Mouse (Mus musculus) cerebellum, adult (tissue): ENCODE measurements around the gene Mvk.

ENCODE experiments used
- ATAC-seq: cut with Nextera tagmentation; 2 replicates; pipeline ENCODE4 v1.9.2; 2017; ENCODE audit warnings: mild to moderate bottlenecking, moderate library complexity, mixed read lengths; ENCODE audit not compliant: insufficient number of reproducible peaks, low FRiP score, low TSS enrichment

Gene Mvk

DNA sequence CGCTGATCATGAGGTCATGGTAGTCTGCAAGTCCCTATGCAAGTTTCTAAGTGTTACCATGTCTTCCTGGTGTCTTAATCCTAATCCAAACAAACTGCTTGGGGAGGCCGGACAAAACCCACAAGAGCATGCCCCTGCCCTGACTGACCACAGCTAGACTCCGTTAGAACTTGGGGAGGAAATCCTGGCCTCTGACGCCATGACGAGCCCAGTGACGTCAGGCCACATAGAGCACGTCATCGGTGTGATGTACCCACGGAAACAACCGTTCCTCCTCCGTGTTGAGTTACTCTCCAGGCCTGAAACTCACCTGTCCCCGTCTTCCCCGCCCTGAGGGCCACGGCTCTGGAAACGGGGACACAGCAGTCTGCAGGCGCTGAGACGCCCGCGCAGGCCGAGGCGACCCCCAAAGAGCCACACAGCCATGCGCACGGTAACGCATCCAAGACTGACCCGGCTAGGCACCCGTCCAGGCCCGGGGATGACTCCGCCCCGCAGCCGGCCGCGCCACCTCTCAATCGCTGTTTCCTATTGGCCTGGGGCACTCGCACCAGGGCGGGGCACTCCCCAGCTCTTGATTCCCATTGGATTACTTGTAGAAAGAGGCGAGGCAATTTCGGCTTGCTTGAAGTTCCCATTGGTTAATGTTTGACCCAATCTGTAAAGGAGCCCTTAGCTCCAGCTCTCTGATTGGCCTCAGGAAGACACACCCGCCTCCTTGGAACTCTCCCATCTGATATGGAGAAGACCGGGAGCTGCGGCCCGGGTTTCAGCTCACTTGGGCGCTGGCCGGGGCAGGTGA, at the start of gene Mvk, which contains the start of gene Mmab:
Gene Mvk (plus strand): TSS at position 704 of the 802 bp plus-strand sequence.
Gene Mmab (minus strand): TSS at position 495 of the 802 bp plus-strand sequence.
- ATAC-seq = peak; percentile 99

GRCm38 (mm10) chr5:114406592-114406991, 37.5 kb upstream of the Mvk start:
- ATAC-seq = no peak

- ATAC-seq = peak; percentile 49; the same call in 1 of the 2 replicates
These were observed 36.8 kb upstream of the Mvk start for GRCm38 (mm10) chr5:114407269-114407668.

- no peak for ATAC-seq
These were observed 36.3 kb upstream of the Mvk start for GRCm38 (mm10) chr5:114407810-114408209.

GRCm38 (mm10) chr5:114408846-114409245, 35.2 kb upstream of the Mvk start:
- no peak for ATAC-seq

DNA sequence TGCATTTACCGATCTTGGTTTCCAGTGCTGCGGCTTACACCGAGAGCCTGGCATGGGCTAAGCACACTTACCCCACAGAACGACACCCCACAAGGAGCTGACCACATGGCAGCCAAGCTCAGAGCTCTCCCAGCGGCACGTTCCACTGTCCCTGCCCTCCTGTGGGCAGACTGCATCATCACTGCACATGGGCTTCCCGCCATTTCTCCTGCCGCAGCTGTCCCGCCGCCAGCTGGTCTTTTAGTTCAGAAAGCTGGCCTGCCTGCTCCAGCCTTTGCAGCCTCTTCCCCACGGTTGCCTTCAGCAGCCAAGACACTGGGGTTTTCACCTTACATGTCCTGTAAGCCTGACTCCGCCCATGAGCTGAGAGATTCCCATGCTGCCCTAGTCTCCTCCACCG, 33.6 kb upstream of the Mvk start:
- no peak for ATAC-seq

- ATAC-seq = no peak
These were observed 31.6 kb upstream of the Mvk start for GRCm38 (mm10) chr5:114412361-114412998.

- ATAC-seq = no peak
These were observed 30.9 kb upstream of the Mvk start for GRCm38 (mm10) chr5:114413067-114413735.

DNA sequence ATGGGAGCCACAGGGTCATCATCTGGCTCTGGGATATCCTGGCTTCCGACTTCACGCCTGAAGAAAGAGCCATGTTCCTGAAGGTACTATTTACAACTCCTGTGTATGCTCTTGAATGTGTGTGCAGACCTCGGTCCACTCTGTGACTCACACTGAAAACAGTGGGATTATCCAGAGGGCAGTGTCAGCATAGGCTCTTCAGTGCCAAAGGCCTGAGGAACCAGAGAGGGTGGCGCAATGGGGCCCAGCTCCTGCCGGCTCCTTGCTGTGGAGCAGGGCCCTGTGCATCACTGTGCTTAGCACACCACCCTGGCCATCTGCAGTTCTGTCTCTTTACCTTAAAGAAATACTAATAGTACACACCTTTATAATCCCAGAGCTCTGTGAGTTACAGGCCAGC, 28.5 kb upstream of the Mvk start:
- no peak for ATAC-seq

- no peak for ATAC-seq
These were observed 27.2 kb upstream of the Mvk start for GRCm38 (mm10) chr5:114416855-114417254.

- no peak for ATAC-seq
These were observed 25.5 kb upstream of the Mvk start for GRCm38 (mm10) chr5:114418541-114418940.

GRCm38 (mm10) chr5:114421561-114422298, 22.3 kb upstream of the Mvk start:
- no peak for ATAC-seq

DNA sequence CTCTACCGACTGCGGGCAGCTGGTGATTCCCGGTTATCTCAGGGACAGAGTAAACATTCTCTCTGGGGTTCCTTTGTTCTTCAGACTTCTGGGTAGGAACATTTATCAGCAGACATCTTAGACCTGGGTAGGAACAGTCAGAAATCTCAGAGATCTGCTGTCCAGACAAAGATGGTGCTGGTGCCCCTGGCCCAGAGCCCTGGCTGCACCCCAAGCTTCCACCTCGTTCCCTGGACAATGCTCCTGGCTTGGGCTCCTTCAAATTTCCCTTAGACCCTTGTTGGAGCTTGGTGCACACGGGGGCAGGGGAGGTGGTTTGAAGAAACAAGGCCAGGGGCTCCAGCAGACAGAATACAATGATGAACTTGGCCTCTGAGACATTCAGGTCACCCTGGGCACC, 21.5 kb upstream of the Mvk start:
- ATAC-seq = no peak

DNA sequence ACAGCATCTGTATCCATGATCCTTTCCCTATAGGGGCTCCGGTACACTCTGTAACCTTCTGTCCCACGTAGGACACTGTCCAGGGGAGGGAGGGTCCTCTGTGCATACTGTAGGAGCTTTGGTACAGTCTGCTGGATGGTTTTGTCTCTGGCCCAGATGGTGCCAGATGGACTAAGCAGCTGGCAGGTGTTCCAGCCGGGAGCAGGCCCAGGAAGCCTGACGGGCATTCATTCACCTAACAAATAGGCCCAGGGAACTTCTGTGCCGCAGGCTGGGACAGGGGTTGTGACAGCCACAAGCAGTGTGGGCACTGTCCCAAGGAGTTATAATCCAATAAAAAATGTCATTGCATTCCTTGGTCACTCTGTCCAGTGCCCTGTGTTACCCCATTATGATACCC, 20.1 kb upstream of the Mvk start:
- ATAC-seq = no peak

DNA sequence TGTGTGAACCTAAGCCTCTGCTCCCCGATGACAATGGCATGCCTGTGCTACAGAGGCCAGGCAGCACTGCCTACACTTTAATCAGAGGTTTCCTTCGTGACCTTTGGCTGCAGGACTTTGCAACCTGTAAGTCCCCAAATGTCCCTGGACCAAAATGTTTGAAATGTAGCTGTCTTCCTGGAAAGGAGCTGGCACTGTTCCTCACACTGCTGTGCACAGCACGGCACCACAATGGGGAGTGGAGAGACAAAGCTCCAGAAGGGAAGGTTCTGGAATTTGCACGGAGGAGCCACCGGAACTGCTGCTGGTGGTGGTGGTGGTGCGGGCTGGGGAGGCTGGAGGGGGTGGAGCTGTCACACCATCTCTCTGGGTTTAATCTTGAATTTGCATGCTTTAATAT, 17.3 kb upstream of the Mvk start:
- ATAC-seq = no peak

DNA sequence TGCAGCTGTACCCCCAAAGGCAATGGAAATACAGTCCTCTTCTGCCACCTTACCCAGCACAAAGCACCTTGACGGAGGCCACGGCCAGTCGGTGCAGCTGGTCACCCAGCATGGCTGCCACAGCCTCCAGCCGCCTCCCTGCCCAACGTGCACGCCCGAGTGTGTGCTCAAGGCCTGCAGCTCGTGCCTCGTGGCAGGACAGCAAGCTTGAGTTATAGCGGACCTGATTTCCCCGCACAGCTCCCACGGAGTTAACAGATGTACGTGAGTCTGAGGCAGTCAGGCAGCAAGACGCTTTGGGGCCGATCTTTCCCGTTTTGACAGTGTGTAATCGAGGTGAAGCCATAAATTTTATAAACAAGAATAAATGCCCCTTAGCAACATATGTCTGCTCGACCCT, 15.4 kb upstream of the Mvk start:
- no peak for ATAC-seq

GRCm38 (mm10) chr5:114429781-114430180, 14.3 kb upstream of the Mvk start:
- ATAC-seq = no peak

GRCm38 (mm10) chr5:114434359-114434758, 9.7 kb upstream of the Mvk start:
- ATAC-seq = no peak

- ATAC-seq = no peak
These were observed 8.5 kb upstream of the Mvk start for GRCm38 (mm10) chr5:114435588-114435987.

DNA sequence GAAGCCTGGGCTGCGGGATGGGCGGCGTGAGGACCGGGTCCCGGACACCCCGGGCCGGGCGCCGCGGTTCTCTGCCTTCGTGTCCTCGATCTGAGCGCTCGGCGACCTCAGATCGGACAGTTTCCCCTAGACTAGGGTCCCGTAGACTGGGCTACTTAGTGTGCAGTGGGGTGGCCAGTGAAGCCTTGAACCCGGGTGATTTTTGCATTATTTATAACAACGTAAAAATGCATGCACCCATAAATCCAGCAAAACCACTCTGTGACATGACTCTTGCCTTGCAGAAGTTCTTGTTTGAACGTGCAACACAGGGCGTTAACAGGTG, 261 bp downstream of the Mvk start:
- ATAC-seq = no peak

- ATAC-seq = no peak
These were observed 4.9 kb downstream of the Mvk start for GRCm38 (mm10) chr5:114449011-114449410.
